Mouse (Mus musculus): ENCODE data around the gene Spz1. TPM values are rescaled to one million over a fixed set of nuclear protein-coding genes. Genes with fewer than 3 reads are reported as not detected.

Spz1 gene
- polyA plus RNA-seq, 1 experiment from 2014 or later = not detected

DNA sequence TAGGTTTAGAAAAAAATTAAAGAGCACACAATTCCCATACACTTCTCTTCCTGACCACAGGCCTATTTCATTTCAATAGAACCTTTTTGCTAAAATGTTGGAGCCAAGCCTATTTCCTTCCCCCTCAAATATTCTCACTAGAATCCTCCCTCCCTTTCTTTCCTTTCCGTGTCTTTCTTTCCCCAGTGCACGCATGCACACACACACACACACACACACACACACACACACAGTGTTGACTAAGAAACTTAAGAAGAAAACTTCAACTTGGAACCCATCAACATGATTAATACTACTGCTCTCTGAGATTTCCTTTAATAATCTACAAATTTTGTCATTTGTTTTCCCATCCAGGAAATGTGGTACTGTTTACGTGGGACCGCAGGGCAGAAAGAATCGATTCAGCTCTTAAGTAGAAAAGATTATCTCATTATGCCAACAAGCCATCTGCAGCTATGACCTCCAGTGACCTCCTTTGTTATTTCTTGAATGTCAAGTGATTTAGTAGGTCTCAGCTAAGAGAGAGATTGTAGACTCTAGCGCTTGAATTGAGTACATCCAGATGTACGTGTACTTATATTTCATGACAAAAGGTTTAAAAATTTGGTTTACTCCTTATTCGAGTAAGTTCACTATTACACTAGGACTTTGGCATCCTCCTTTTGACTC, 19.4 kb downstream of the Spz1 start:
- WGBS = 33% methylated on average over 8 of the region's 8 CpGs
- Histone ChIP-seq H3K27me3 (ENCODE audit: control insufficient read depth, insufficient read depth, low read length) (no peaks in the 10 kb centered on the region), H3K9me3 (ENCODE audit: control insufficient read depth, low read length) (no peaks in the 10 kb centered on the region), H3K4me2 (replicated peaks; ENCODE audit: low read depth, low read length) (no peak overlapping the region), H3K36me3 (ENCODE audit: control insufficient read depth, insufficient read depth, low read length) (no peaks in the 10 kb centered on the region), H3K4me3 (ENCODE audit: low read depth, low read length) (no peak overlapping the region), H3K9ac (ENCODE audit: low read depth, low read length) (no peak overlapping the region), H3K4me1 (replicated peaks; ENCODE audit: control insufficient read depth, insufficient read depth, low read length) (0 out of 2 replicates have a peak, but pooled peaks cover 4% of the 10 kb centered on the region), H3K27ac (ENCODE audit: low read depth, low read length) (no peak overlapping the region)
- ATAC-seq (ENCODE audit: low FRiP score) (peak; percentile 79), DNase-seq (ENCODE audit: low spot score) (peak; percentile 71)

DNA sequence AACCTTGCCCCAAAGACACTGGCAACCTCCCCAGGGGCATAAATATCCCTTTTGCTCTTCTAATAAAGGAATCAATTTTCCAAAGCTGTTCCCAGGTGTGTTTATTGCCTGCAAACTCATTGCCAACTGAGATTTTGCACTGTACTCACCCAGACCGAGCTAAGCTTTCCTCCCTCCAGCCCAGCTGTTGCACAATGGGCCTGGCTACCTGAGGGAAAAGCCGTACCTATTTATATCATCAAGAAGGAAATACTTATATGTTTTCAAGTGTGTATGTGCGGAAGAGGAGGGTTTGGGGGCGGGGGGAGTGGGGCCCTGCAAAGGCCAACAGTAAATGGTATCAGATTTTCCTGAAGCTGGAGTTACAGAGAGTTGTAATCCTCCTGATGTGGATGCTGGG, 28.9 kb downstream of the Spz1 start:
- DNase-seq (ENCODE audit: low spot score) = no peak
- H3K27me3 ChIP-seq (ENCODE audit: control insufficient read depth, insufficient read depth, low read length) = no peaks in the 10 kb centered on the region
- H3K36me3 ChIP-seq (ENCODE audit: control insufficient read depth, insufficient read depth, low read length) = no peaks in the 10 kb centered on the region
- H3K4me2 ChIP-seq (replicated peaks; ENCODE audit: low read depth, low read length) = no peak overlapping the region
- no peak overlapping the region for H3K9ac ChIP-seq (ENCODE audit: low read depth, low read length)
- H3K9me3 ChIP-seq (ENCODE audit: control insufficient read depth, low read length) = peaks cover 6% of the 10 kb centered on the region; the same call in 1 of the 2 replicates
- no peak for ATAC-seq (ENCODE audit: low FRiP score)
- H3K27ac ChIP-seq (ENCODE audit: low read depth, low read length) = no peak overlapping the region
- no peaks in the 10 kb centered on the region for H3K4me1 ChIP-seq (replicated peaks; ENCODE audit: control insufficient read depth, insufficient read depth, low read length)
- 85% methylated on average over 4 of the region's 4 CpGs for WGBS
- H3K4me3 ChIP-seq (ENCODE audit: low read depth, low read length) = no peak overlapping the region

DNA sequence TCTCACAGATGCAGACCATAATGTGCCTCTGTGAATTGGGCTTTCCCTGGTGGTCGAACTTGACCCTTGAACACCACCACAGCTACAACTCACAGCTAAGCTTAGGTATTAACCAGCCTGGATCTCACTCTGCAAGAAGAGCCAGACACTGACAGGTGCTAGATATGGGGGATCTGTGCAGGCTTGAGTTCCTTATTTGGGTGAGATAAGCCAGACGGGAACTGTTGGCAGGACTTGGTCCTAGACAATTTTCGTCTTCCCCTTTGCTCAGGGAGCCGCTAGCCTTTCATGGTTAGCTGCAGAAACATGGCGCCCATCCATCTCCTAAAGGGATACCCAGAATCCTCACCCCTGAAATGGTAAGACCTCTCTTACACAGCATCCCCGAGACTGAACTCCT, 35.0 kb downstream of the Spz1 start:
- Histone ChIP-seq H3K36me3 (ENCODE audit: control insufficient read depth, insufficient read depth, low read length) (no peaks in the 10 kb centered on the region), H3K4me1 (replicated peaks; ENCODE audit: control insufficient read depth, insufficient read depth, low read length) (no peaks in the 10 kb centered on the region), H3K4me2 (replicated peaks; ENCODE audit: low read depth, low read length) (no peak overlapping the region), H3K9ac (ENCODE audit: low read depth, low read length) (no peak overlapping the region), H3K27ac (ENCODE audit: low read depth, low read length) (no peak overlapping the region), H3K9me3 (ENCODE audit: control insufficient read depth, low read length) (no peaks in the 10 kb centered on the region), H3K4me3 (ENCODE audit: low read depth, low read length) (no peak overlapping the region), H3K27me3 (ENCODE audit: control insufficient read depth, insufficient read depth, low read length) (no peaks in the 10 kb centered on the region)
- 80% methylated on average over 6 of the region's 6 CpGs for WGBS
- ATAC-seq (ENCODE audit: low FRiP score) = no peak
- no peak for DNase-seq (ENCODE audit: low spot score)

- Histone ChIP-seq H3K27me3 (ENCODE audit: control insufficient read depth, insufficient read depth, low read length) (no peaks in the 10 kb centered on the region), H3K4me2 (replicated peaks; ENCODE audit: low read depth, low read length) (no peak overlapping the region), H3K4me1 (replicated peaks; ENCODE audit: control insufficient read depth, insufficient read depth, low read length) (no peaks in the 10 kb centered on the region), H3K27ac (ENCODE audit: low read depth, low read length) (no peak overlapping the region), H3K36me3 (ENCODE audit: control insufficient read depth, insufficient read depth, low read length) (no peaks in the 10 kb centered on the region), H3K9me3 (ENCODE audit: control insufficient read depth, low read length) (no peaks in the 10 kb centered on the region), H3K9ac (ENCODE audit: low read depth, low read length) (no peak overlapping the region), H3K4me3 (ENCODE audit: low read depth, low read length) (no peak overlapping the region)
- DNase-seq (ENCODE audit: low spot score) (no peak), ATAC-seq (ENCODE audit: low FRiP score) (no peak)
- 50% methylated on average over 4 of the region's 4 CpGs for WGBS
Measured at GRCm38 (mm10) chr13:92539126-92539525, 36.8 kb downstream of the Spz1 start.

DNA sequence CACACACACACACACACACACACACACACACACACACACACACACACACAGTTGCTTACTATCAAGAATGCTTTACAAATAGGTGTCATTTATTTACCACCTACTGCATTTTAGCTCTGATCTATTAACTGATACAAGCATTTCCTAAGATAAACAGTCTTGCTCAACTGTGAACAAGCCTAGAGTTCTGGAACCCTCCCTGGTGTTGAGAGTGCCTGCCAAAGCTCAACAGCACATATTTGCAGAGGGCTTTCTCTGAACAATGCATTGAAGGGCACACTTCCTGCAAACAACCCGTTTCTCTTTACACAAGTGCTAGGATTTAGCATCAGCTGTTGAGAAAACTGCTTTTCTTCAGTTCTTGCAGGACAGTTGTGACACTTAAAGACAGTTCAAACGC, 42.2 kb downstream of the Spz1 start:
- H3K9me3 ChIP-seq (ENCODE audit: control insufficient read depth, low read length) = no peaks in the 10 kb centered on the region
- H3K4me2 ChIP-seq (replicated peaks; ENCODE audit: low read depth, low read length) = no peak overlapping the region
- no peak overlapping the region for H3K27ac ChIP-seq (ENCODE audit: low read depth, low read length)
- WGBS = 63% methylated on average over 2 of the region's 2 CpGs
- no peaks in the 10 kb centered on the region for H3K36me3 ChIP-seq (ENCODE audit: control insufficient read depth, insufficient read depth, low read length)
- no peaks in the 10 kb centered on the region for H3K4me1 ChIP-seq (replicated peaks; ENCODE audit: control insufficient read depth, insufficient read depth, low read length)
- DNase-seq (ENCODE audit: low spot score) = no peak
- H3K4me3 ChIP-seq (ENCODE audit: low read depth, low read length) = no peak overlapping the region
- no peaks in the 10 kb centered on the region for H3K27me3 ChIP-seq (ENCODE audit: control insufficient read depth, insufficient read depth, low read length)
- no peak for ATAC-seq (ENCODE audit: low FRiP score)
- no peak overlapping the region for H3K9ac ChIP-seq (ENCODE audit: low read depth, low read length)

DNA sequence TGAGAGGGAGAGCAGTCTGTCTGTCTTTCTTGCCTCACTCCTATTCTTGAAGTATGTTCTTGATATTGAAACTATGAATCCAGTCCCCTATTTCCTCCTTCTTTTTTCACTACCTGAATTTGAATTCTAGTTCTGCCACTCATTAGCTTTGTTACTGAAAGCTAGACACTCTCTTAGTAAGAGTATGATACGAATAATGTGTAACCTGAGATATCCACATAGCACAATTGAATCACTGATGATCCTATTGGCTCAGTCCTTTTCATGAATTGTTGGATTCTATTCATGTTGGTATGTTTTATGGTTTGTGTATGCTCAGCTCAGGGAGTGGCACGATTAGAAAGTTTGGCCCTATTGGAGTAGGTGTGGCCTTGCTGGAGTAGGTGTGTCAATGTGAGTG, 43.8 kb downstream of the Spz1 start:
- H3K9ac ChIP-seq (ENCODE audit: low read depth, low read length) = no peak overlapping the region
- WGBS = 82% methylated on average over 2 of the region's 2 CpGs
- ATAC-seq (ENCODE audit: low FRiP score) (no peak), DNase-seq (ENCODE audit: low spot score) (no peak)
- no peaks in the 10 kb centered on the region for H3K36me3 ChIP-seq (ENCODE audit: control insufficient read depth, insufficient read depth, low read length)
- H3K4me3 ChIP-seq (ENCODE audit: low read depth, low read length) = no peak overlapping the region
- H3K9me3 ChIP-seq (ENCODE audit: control insufficient read depth, low read length) = no peaks in the 10 kb centered on the region
- no peak overlapping the region for H3K4me2 ChIP-seq (replicated peaks; ENCODE audit: low read depth, low read length)
- H3K4me1 ChIP-seq (replicated peaks; ENCODE audit: control insufficient read depth, insufficient read depth, low read length) = no peaks in the 10 kb centered on the region
- H3K27me3 ChIP-seq (ENCODE audit: control insufficient read depth, insufficient read depth, low read length) = no peaks in the 10 kb centered on the region
- H3K27ac ChIP-seq (ENCODE audit: low read depth, low read length) = no peak overlapping the region

GRCm38 (mm10) chr13:92531237-92531636, 44.7 kb downstream of the Spz1 start:
- 7% methylated on average over 15 of the region's 15 CpGs for WGBS
- no peak for ATAC-seq (ENCODE audit: low FRiP score)
- H3K4me2 ChIP-seq (replicated peaks; ENCODE audit: low read depth, low read length) = peak overlapping the region; percentile 42
- peak overlapping the region; percentile 74 for H3K9ac ChIP-seq (ENCODE audit: low read depth, low read length)
- H3K9me3 ChIP-seq (ENCODE audit: control insufficient read depth, low read length) = no peaks in the 10 kb centered on the region
- no peaks in the 10 kb centered on the region for H3K27me3 ChIP-seq (ENCODE audit: control insufficient read depth, insufficient read depth, low read length)
- H3K4me3 ChIP-seq (ENCODE audit: low read depth, low read length) = peak overlapping the region; percentile 59
- no peaks in the 10 kb centered on the region for H3K4me1 ChIP-seq (replicated peaks; ENCODE audit: control insufficient read depth, insufficient read depth, low read length)
- H3K36me3 ChIP-seq (ENCODE audit: control insufficient read depth, insufficient read depth, low read length) = no peaks in the 10 kb centered on the region
- DNase-seq (ENCODE audit: low spot score) = no peak
- peak overlapping the region; percentile 92 for H3K27ac ChIP-seq (ENCODE audit: low read depth, low read length)

GRCm38 (mm10) chr13:92530721-92531211, 45.2 kb downstream of the Spz1 start, which contains the start of gene Zfyve16:
Gene Zfyve16, minus strand, starts transcription at chr13:92530868.
- Histone ChIP-seq H3K4me2 (replicated peaks; ENCODE audit: low read depth, low read length) (peak within 1 kb of the TSS; percentile 72), H3K9me3 (ENCODE audit: control insufficient read depth, low read length) (no peaks in the 10 kb centered on the region), H3K4me1 (replicated peaks; ENCODE audit: control insufficient read depth, insufficient read depth, low read length) (no peaks in the 10 kb centered on the region), H3K36me3 (ENCODE audit: control insufficient read depth, insufficient read depth, low read length) (no peaks in the 10 kb centered on the region), H3K4me3 (ENCODE audit: low read depth, low read length) (peak within 1 kb of the TSS; percentile 59), H3K27me3 (ENCODE audit: control insufficient read depth, insufficient read depth, low read length) (no peaks in the 10 kb centered on the region), H3K9ac (ENCODE audit: low read depth, low read length) (peak within 1 kb of the TSS; percentile 74), H3K27ac (ENCODE audit: low read depth, low read length) (peak within 1 kb of the TSS; percentile 92)
- under 1% methylated on average over 46 of the region's 46 CpGs for WGBS
- DNase-seq (ENCODE audit: low spot score) = peak; percentile 100
- peak; percentile 99 for ATAC-seq (ENCODE audit: low FRiP score)

All from hindbrain, embryonic 11.5 days (tissue).